Mouse (Mus musculus) liver, embryonic 15.5 days (tissue): ENCODE data around the gene Dppa3. TPM values are rescaled to one million over a fixed set of nuclear protein-coding genes. Genes with fewer than 3 reads are reported as not detected.
A peak's percentile ranks its signal among the peaks of the same experiment; 100 is the strongest.

Experiments
- ATAC-seq: fragments of 200-750 bp; cut with Nextera tagmentation; 2 replicates; pipeline ENCODE4 v1.8.0; 2017; ENCODE audit warnings: moderate number of reproducible peaks, mild to moderate bottlenecking, moderate library complexity; ENCODE audit not compliant: insufficient read depth
- H3K27ac ChIP-seq: fragments of 300-500 bp; sonication (generic); replicated peaks from 2 replicates; pipeline ENCODE4 v1.5.1; 2015; ENCODE audit warnings: mild to moderate bottlenecking, inconsistent platforms
- H3K27me3 ChIP-seq: fragments of 300-500 bp; sonication (generic); 2 replicates; pipeline ENCODE4 v1.6.1; 2015; ENCODE audit warnings: mild to moderate bottlenecking, inconsistent platforms
- H3K36me3 ChIP-seq: fragments of 300-500 bp; sonication (generic); replicated peaks from 2 replicates; pipeline ENCODE4 v1.6.1; 2015; ENCODE audit warnings: moderate library complexity, mild to moderate bottlenecking, inconsistent platforms
- H3K4me1 ChIP-seq: fragments of 300-500 bp; sonication (generic); replicated peaks from 2 replicates; pipeline ENCODE4 v1.6.1; 2015; ENCODE audit warnings: inconsistent platforms
- H3K4me2 ChIP-seq: fragments of 300-500 bp; sonication (generic); 2 replicates; pipeline ENCODE4 v1.6.1; 2015; ENCODE audit warnings: moderate library complexity, mild to moderate bottlenecking, inconsistent platforms
- H3K4me3 ChIP-seq: fragments of 300-500 bp; sonication (generic); replicated peaks from 2 replicates; pipeline ENCODE4 v1.5.1; 2015; ENCODE audit warnings: mild to moderate bottlenecking, inconsistent platforms
- H3K9ac ChIP-seq: fragments of 300-500 bp; sonication (generic); 2 replicates; pipeline ENCODE4 v1.6.1; 2015; ENCODE audit warnings: moderate library complexity, mild to moderate bottlenecking, inconsistent platforms
- H3K9me3 ChIP-seq: fragments of 300-500 bp; sonication (generic); replicated peaks from 2 replicates; pipeline ENCODE4 v1.6.1; 2016; ENCODE audit warnings: inconsistent platforms
- WGBS: fragments of 180-500 bp; shearing (Covaris S2); methylation state at CpG from one replicate; pipeline ENCODE4 v1.1.7; 2015; ENCODE audit warnings: mixed read lengths; ENCODE audit not compliant: insufficient replicate concordance; 5-methylcytosine and 5-hydroxymethylcytosine counted together
- polyA plus RNA-seq: library from polyadenylated mRNA; unstranded; fragments of >200 nt; fragmentation: Nextera tagmentation; extraction: Ambion mirVana; gene quantifications from 2 replicates; pipeline ENCODE4 v1.2.1, GENCODE M21; 2015

Gene Dppa3
- polyA plus RNA-seq, 1 experiment from 2014 or later = not detected

DNA sequence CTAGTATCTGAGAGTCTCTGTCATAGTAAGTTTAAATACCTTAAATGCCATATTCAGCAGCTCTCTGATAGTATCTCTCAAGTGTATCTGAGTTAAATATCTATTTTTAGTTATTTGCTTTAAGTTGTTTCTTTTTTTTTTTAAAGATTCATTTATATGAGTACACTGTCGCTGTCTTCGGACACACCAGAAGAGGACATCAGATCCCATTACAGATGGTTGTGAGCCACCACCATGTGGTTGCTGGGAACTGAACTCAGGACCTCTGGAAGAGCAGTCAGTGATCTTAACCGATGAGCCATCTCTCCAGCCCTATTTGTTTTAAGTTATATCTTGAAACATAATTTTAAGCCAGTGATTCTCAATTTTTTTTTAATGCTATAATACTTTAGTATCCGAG lies 25.2 kb upstream of the Dppa3 start:
- Histone ChIP-seq H3K36me3 (0 out of 2 replicates have a peak, but pooled peaks cover 5% of the 10 kb centered on the region), H3K4me2 (no peak overlapping the region), H3K4me1 (peaks cover 12% of the 10 kb centered on the region), H3K9ac (no peak overlapping the region), H3K4me3 (no peak overlapping the region), H3K9me3 (no peaks in the 10 kb centered on the region), H3K27ac (no peak overlapping the region), H3K27me3 (no peaks in the 10 kb centered on the region)
- ATAC-seq = no peak
- 68% methylated on average over 4 of the region's 4 CpGs for whole genome bisulfite sequencing

- Histone ChIP-seq H3K27ac (peak overlapping the region; percentile 86; the same call in 1 of the 2 replicates), H3K27me3 (no peaks in the 10 kb centered on the region), H3K4me2 (peak overlapping the region; percentile 78), H3K36me3 (0 out of 2 replicates have a peak, but pooled peaks cover 2% of the 10 kb centered on the region), H3K9ac (peak overlapping the region; percentile 49; the same call in 1 of the 2 replicates), H3K4me1 (peaks cover 12% of the 10 kb centered on the region), H3K9me3 (no peaks in the 10 kb centered on the region), H3K4me3 (peak overlapping the region; percentile 61)
- ATAC-seq = no peak
- 46% methylated on average over 3 of the region's 3 CpGs for WGBS
These were observed 24.6 kb upstream of the Dppa3 start for GRCm38 (mm10) chr6:122601615-122602014.

GRCm38 (mm10) chr6:122602242-122602991 lies 23.8 kb upstream of the Dppa3 start, which contains the start of gene Apobec1:
TSS of gene Apobec1 (minus strand) at chr6:122602444.
- 2% methylated on average over 22 of the region's 22 CpGs for WGBS
- H3K27me3 ChIP-seq = no peaks in the 10 kb centered on the region
- H3K9me3 ChIP-seq = no peaks in the 10 kb centered on the region
- H3K4me2 ChIP-seq = peak within 1 kb of the TSS; percentile 78
- no peaks in the 10 kb centered on the region for H3K36me3 ChIP-seq
- peak within 1 kb of the TSS; percentile 86 for H3K27ac ChIP-seq
- peaks cover 12% of the 10 kb centered on the region for H3K4me1 ChIP-seq
- peak; percentile 83 for ATAC-seq
- H3K9ac ChIP-seq = peak within 1 kb of the TSS; percentile 49
- H3K4me3 ChIP-seq = peak within 1 kb of the TSS; percentile 61

DNA sequence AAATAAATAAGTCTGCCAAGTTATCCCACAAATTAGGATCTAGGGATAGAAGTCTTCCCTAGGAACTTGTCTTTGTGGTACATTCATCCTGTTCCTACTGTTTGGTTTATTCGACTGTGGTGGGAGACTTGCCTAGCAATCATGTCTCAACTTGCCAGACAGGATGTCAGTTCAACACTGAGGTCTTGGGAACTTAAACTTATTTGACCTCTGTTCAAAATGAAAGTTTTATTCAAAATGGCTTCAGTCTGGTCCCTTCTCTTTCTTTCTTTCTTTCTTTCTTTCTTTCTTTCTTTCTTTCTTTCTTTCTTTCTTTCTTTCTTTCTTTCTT lies 23.3 kb upstream of the Dppa3 start:
- no peak for ATAC-seq
- H3K4me3 ChIP-seq = peak overlapping the region; percentile 61
- H3K27ac ChIP-seq = 0 out of 2 replicates have a peak overlapping the region, but pooled peaks have one; percentile 86
- 7% methylated on average over 1 of the region's 1 CpGs for WGBS
- no peaks in the 10 kb centered on the region for H3K9me3 ChIP-seq
- no peaks in the 10 kb centered on the region for H3K36me3 ChIP-seq
- peak overlapping the region; percentile 78 for H3K4me2 ChIP-seq
- H3K27me3 ChIP-seq = no peaks in the 10 kb centered on the region
- 0 out of 2 replicates have a peak overlapping the region, but pooled peaks have one; percentile 49 for H3K9ac ChIP-seq
- H3K4me1 ChIP-seq = peaks cover 12% of the 10 kb centered on the region

GRCm38 (mm10) chr6:122604260-122604659 lies 21.9 kb upstream of the Dppa3 start:
- Histone ChIP-seq H3K4me1 (peaks cover 13% of the 10 kb centered on the region), H3K27ac (peak overlapping the region; percentile 33), H3K36me3 (no peaks in the 10 kb centered on the region), H3K9ac (no peak overlapping the region), H3K9me3 (no peaks in the 10 kb centered on the region), H3K4me3 (no peak overlapping the region), H3K4me2 (no peak overlapping the region), H3K27me3 (no peaks in the 10 kb centered on the region)
- ATAC-seq = no peak

DNA sequence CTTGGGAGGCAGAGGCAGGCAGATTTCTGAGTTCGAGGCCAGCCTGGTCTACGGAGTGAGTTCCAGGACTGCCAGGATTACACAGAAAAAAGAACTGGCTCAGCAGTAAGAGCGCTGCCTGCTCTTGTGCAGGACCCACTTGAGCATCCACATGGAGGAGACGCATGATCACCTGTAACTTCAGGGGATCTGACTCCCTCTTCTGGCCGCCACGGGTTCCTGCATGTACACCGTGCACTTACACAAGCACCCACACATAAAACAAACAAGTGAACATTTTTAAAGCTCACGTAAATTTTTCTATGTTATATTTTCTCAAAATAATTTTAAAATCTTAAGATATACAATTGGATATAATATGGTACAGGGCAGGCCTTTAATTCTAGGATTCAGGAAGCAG lies 20.7 kb upstream of the Dppa3 start:
- Histone ChIP-seq H3K27ac (no peak overlapping the region), H3K4me1 (peaks cover 18% of the 10 kb centered on the region), H3K4me2 (no peak overlapping the region), H3K27me3 (no peaks in the 10 kb centered on the region), H3K4me3 (no peak overlapping the region), H3K9me3 (no peaks in the 10 kb centered on the region), H3K36me3 (no peaks in the 10 kb centered on the region), H3K9ac (no peak overlapping the region)
- no peak for ATAC-seq
- WGBS = 75% methylated on average over 8 of the region's 8 CpGs

- no peak overlapping the region for H3K4me2 ChIP-seq
- H3K9me3 ChIP-seq = no peaks in the 10 kb centered on the region
- no peaks in the 10 kb centered on the region for H3K27me3 ChIP-seq
- H3K27ac ChIP-seq = no peak overlapping the region
- peaks cover 18% of the 10 kb centered on the region for H3K4me1 ChIP-seq
- H3K9ac ChIP-seq = no peak overlapping the region
- WGBS = 80% methylated on average over 11 of the region's 11 CpGs
- no peak overlapping the region for H3K4me3 ChIP-seq
- no peaks in the 10 kb centered on the region for H3K36me3 ChIP-seq
- no peak for ATAC-seq
These were observed 19.5 kb upstream of the Dppa3 start for GRCm38 (mm10) chr6:122606661-122607060.

- no peak overlapping the region for H3K9ac ChIP-seq
- peaks cover 14% of the 10 kb centered on the region for H3K4me1 ChIP-seq
- H3K36me3 ChIP-seq = no peaks in the 10 kb centered on the region
- H3K4me2 ChIP-seq = no peak overlapping the region
- no peak for ATAC-seq
- no peaks in the 10 kb centered on the region for H3K9me3 ChIP-seq
- no peak overlapping the region for H3K27ac ChIP-seq
- no peak overlapping the region for H3K4me3 ChIP-seq
- H3K27me3 ChIP-seq = no peaks in the 10 kb centered on the region
- 79% methylated on average over 12 of the region's 12 CpGs for WGBS
These were observed 18.5 kb upstream of the Dppa3 start for GRCm38 (mm10) chr6:122607700-122608099.

DNA sequence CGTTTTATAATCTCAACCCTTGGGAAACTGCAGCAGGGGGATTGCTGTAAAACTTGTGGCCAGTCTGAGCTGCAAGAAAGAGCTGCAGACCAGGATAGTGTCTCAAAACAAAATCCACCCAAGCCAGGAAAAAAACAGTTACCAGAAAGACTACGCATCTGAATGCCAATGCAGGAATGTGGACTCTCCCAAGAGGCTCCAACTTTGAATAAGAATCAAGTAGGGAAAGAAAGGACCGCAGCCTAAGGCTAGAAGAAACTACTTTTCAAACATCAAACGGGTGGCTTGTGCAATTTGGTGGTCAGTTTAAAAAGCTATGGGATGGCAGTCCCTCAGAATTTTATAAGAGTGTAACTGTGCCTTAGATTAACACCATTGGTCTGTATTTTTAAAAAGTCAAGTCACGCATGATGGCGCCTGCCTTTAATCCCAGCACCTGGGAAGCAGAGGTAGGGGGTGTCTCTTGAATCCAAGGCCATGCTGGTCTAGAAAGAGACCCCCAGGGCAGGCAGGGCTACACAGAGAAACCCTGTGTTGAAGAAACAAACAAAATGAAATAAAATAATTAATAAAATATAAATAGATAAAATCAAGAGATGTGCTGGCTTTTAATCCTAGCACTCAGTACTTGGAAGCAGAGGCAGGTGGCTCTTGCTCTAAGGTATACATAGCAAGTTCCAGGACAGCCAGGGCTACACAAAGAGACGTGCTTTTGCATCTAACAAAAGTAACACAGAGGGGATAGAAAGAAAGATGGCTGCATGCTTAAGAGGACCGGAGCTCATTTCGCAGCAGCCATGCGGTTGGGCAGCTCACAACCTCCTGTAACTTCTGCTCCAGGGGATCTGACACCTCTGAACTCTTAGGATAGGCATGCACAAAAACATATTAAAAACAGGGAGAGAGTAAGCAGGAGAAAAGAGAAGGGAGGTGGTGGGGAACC lies 17.5 kb upstream of the Dppa3 start:
- no peak overlapping the region for H3K4me3 ChIP-seq

GRCm38 (mm10) chr6:122609377-122609728 lies 16.9 kb upstream of the Dppa3 start:
- ATAC-seq = peak; percentile 43; the same call in 1 of the 2 replicates
- no peaks in the 10 kb centered on the region for H3K36me3 ChIP-seq
- H3K9me3 ChIP-seq = no peaks in the 10 kb centered on the region
- H3K4me2 ChIP-seq = peak overlapping the region; percentile 50
- H3K4me3 ChIP-seq = peak overlapping the region; percentile 10; the same call in 1 of the 2 replicates
- H3K27me3 ChIP-seq = no peaks in the 10 kb centered on the region
- H3K4me1 ChIP-seq = peaks cover 11% of the 10 kb centered on the region
- H3K27ac ChIP-seq = no peak overlapping the region
- WGBS = 15% methylated on average over 9 of the region's 9 CpGs
- no peak overlapping the region for H3K9ac ChIP-seq

More for the DNA sequence above, 17.5 kb upstream of the Dppa3 start:
- WGBS = 63% methylated on average over 10 of the region's 10 CpGs
- Histone ChIP-seq H3K9ac (no peak overlapping the region), H3K4me2 (peak overlapping the region; percentile 50; the same call in 1 of the 2 replicates), H3K9me3 (no peaks in the 10 kb centered on the region), H3K27ac (no peak overlapping the region), H3K36me3 (no peaks in the 10 kb centered on the region), H3K4me1 (peaks cover 11% of the 10 kb centered on the region), H3K27me3 (no peaks in the 10 kb centered on the region)
- ATAC-seq = no peak

GRCm38 (mm10) chr6:122609771-122610170 lies 16.4 kb upstream of the Dppa3 start, which contains the start of gene Gdf3:
TSS of gene Gdf3 (minus strand) at chr6:122610087.
- H3K36me3 ChIP-seq = no peaks in the 10 kb centered on the region
- peak within 1 kb of the TSS; percentile 10; the same call in 1 of the 2 replicates for H3K4me3 ChIP-seq
- H3K4me2 ChIP-seq = peak within 1 kb of the TSS; percentile 50
- H3K9me3 ChIP-seq = no peaks in the 10 kb centered on the region
- H3K27ac ChIP-seq = no peak within 1 kb of the TSS
- no peaks in the 10 kb centered on the region for H3K27me3 ChIP-seq
- 16% methylated on average over 14 of the region's 14 CpGs for WGBS
- peak; percentile 70; the same call in 1 of the 2 replicates for ATAC-seq
- H3K9ac ChIP-seq = no peak within 1 kb of the TSS
- peaks cover 11% of the 10 kb centered on the region for H3K4me1 ChIP-seq
